Mouse (Mus musculus): ENCODE data around the gene Smurf1. TPM values are rescaled to one million over a fixed set of nuclear protein-coding genes. Genes with fewer than 3 reads are reported as not detected.

Gene Smurf1
- total and polyA plus RNA-seq, 3 experiments = 3.1 to 7.2 (median 4.3) TPM

DNA sequence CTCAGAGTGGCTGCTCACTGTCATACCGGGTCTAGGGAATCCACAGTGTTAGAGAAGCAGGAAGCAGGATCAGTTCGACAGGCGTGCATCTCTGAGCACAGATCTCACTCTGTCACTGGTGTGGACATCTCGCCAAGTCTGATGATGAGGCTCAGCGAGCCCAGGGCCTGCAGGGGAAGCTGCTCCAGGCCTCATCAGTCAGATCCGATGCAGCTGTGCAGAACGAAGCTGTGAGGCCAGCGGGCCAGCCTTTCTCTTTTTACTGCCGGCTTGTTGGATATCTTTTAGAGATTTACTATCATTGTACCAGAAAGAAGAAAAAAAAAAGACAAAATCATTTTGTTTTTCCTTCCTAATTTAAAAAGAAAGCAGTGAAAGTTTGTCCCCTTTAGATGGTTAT lies 106.4 kb downstream of the Smurf1 start:
- H3K36me3 ChIP-seq (replicated peaks in 1 of 2; ENCODE audit: control insufficient read depth in 1 of 2, insufficient read depth in 1 of 2, low read length in 1 of 2) = peaks cover 48 to 67% of the 10 kb centered on the region in 2 experiments
- in situ Hi-C loops (cut with MboI; ENCODE audit: low pct_ligation_motif_present, low pct_unique_long_range_greater_than_20kb, low sequenced_read_pairs) (no loop called here), dilution Hi-C loops (cut with MboI; ENCODE audit: extremely low pct_ligation_motif_present, extremely low pct_unique_long_range_greater_than_20kb, low sequenced_read_pairs) (no loop called here)

DNA sequence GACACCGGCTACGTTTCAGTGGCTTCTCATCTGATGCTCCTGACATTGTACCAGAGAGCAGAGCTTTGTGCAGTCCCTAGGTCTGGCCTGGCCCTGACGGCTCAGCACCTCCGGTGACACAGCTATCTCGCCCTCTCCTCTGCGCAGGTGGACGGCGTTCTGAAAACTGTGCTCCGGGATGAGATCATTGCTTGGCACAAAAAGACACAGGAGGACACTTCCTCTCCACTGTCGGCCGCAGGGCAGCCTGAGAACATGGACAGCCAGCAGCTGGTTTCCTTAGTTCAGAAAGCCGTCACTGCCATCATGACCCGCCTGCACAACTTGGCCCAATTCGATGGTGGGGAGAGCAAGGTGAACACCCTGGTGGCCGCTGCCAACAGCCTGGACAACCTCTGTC lies 107.1 kb downstream of the Smurf1 start:
- Histone ChIP-seq H3K36me3 (replicated peaks in 1 of 2; ENCODE audit: control insufficient read depth in 1 of 2, insufficient read depth in 1 of 2, low read length in 1 of 2) (peaks cover 56 to 75% of the 10 kb centered on the region in 2 experiments), H3K4me2 (ENCODE audit: insufficient read depth, low read depth, poor library complexity, severe bottlenecking) (no peak overlapping the region), H3K79me2 (replicated peaks; ENCODE audit: control insufficient read depth, extremely low read depth, insufficient read depth, poor library complexity, severe bottlenecking) (no peaks in the 10 kb centered on the region), H3K27ac (ENCODE audit: insufficient read depth, low read depth) (no peak overlapping the region), H3K9me3 (replicated peaks; ENCODE audit: low read length) (peaks cover 14% of the 10 kb centered on the region), H3K27me3 (replicated peaks) (no peaks in the 10 kb centered on the region), H3K4me1 (ENCODE audit: control insufficient read depth in 1 of 2, insufficient read depth in 2 of 2) (no peaks in the 10 kb centered on the region), H3K4me3 (replicated peaks in 1 of 3; ENCODE audit: low read depth in 2 of 3, low read length in 2 of 3, poor library complexity in 1 of 3) (no peak overlapping the region), H3K9ac (ENCODE audit: insufficient read depth, low read depth) (no peak overlapping the region)
- in situ Hi-C loops (cut with MboI; ENCODE audit: low pct_ligation_motif_present, low pct_unique_long_range_greater_than_20kb, low sequenced_read_pairs) = no loop called here
- DNase-seq (ENCODE audit: extremely low read depth) = no peak
- no peak for TF ChIP-seq SIN3A (IDR thresholded peaks at IDR 0.05; ENCODE audit: low read length)
- no peak for TF ChIP-seq POLR2A (IDR thresholded peaks at IDR 0.05; ENCODE audit: low read depth, low read length)
- TF ChIP-seq ZC3H11A (IDR thresholded peaks at IDR 0.05; ENCODE audit: low read depth, low read length) = no peak
- TF ChIP-seq PAX5 (IDR thresholded peaks at IDR 0.05; ENCODE audit: low read length) = no peak
- TF ChIP-seq TCF12 (IDR thresholded peaks at IDR 0.05; ENCODE audit: low read depth, low read length) = no peak
- dilution Hi-C loops (cut with MboI; ENCODE audit: extremely low pct_ligation_motif_present, extremely low pct_unique_long_range_greater_than_20kb, low sequenced_read_pairs) = no loop called here

More for the DNA sequence above, 106.4 kb downstream of the Smurf1 start:
- Histone ChIP-seq H3K27me3 (replicated peaks) (no peaks in the 10 kb centered on the region), H3K9me3 (replicated peaks; ENCODE audit: low read length) (peaks cover 14% of the 10 kb centered on the region), H3K4me1 (ENCODE audit: control insufficient read depth in 1 of 2, insufficient read depth in 2 of 2) (no peaks in the 10 kb centered on the region), H3K4me2 (ENCODE audit: insufficient read depth, low read depth, poor library complexity, severe bottlenecking) (no peak overlapping the region), H3K4me3 (replicated peaks in 1 of 3; ENCODE audit: low read depth in 2 of 3, low read length in 2 of 3, poor library complexity in 1 of 3) (no peak overlapping the region), H3K27ac (ENCODE audit: insufficient read depth, low read depth) (no peak overlapping the region), H3K9ac (ENCODE audit: insufficient read depth, low read depth) (no peak overlapping the region), H3K79me2 (replicated peaks; ENCODE audit: control insufficient read depth, extremely low read depth, insufficient read depth, poor library complexity, severe bottlenecking) (no peaks in the 10 kb centered on the region)
- no peak for TF ChIP-seq E2F4 (IDR thresholded peaks at IDR 0.05; ENCODE audit: insufficient replicate concordance, low read depth, low read length)
- TF ChIP-seq USF2 (conservative IDR thresholded peaks at IDR 0.05; ENCODE audit: low read depth, low read length) = no peak
- TF ChIP-seq ZNF384 (IDR thresholded peaks at IDR 0.05; ENCODE audit: low read depth, low read length) = no peak
- no peak for TF ChIP-seq HCFC1 (IDR thresholded peaks at IDR 0.05; ENCODE audit: low read depth, low read length)
- TF ChIP-seq PAX5 (IDR thresholded peaks at IDR 0.05; ENCODE audit: low read length) = no peak
- no peak for TF ChIP-seq IRF4 (IDR thresholded peaks at IDR 0.05; ENCODE audit: low read depth, low read length)
- TF ChIP-seq ZKSCAN1 (IDR thresholded peaks at IDR 0.05; ENCODE audit: borderline replicate concordance, low read depth, low read length) = no peak
- TF ChIP-seq ELF1 (IDR thresholded peaks at IDR 0.05; ENCODE audit: low read depth, low read length) = no peak
- no peak for TF ChIP-seq MYC (IDR thresholded peaks at IDR 0.05; ENCODE audit: low read depth, low read length)
- TF ChIP-seq CHD1 (IDR thresholded peaks at IDR 0.05; ENCODE audit: low read depth, low read length) = no peak
- no peak for TF ChIP-seq NRF1 (IDR thresholded peaks at IDR 0.05; ENCODE audit: low read depth, low read length)
- no peak for TF ChIP-seq ZMIZ1 (IDR thresholded peaks at IDR 0.05; ENCODE audit: low read depth, low read length)
- no peak for TF ChIP-seq RAD21 (IDR thresholded peaks at IDR 0.05; ENCODE audit: low read depth, low read length)
- TF ChIP-seq ETS1 (conservative IDR thresholded peaks at IDR 0.05; ENCODE audit: low read depth, low read length) = no peak
- no peak for TF ChIP-seq CHD2 (IDR thresholded peaks at IDR 0.05; ENCODE audit: low read length)
- no peak for TF ChIP-seq SMC3 (IDR thresholded peaks at IDR 0.05; ENCODE audit: low read depth, low read length)
- no peak for DNase-seq (ENCODE audit: extremely low read depth)

Data from CH12.LX (cell line).